Mouse (Mus musculus): ENCODE data around the gene Fgfr2. TPM values are rescaled to one million over a fixed set of nuclear protein-coding genes. Genes with fewer than 3 reads are reported as not detected.

The Fgfr2 gene
- polyA plus RNA-seq, 1 experiment: 14.7 TPM

- Histone ChIP-seq H3K27ac (ENCODE audit: insufficient read depth, low read depth, low read length) (no peak overlapping the region), H3K4me1 (ENCODE audit: control insufficient read depth, insufficient read depth, insufficient read length, low read length) (no peaks in the 10 kb centered on the region), H3K4me3 (ENCODE audit: low read depth, low read length) (no peak overlapping the region), H3K27me3 (ENCODE audit: control insufficient read depth, insufficient read depth, low read length) (no peaks in the 10 kb centered on the region), H3K36me3 (ENCODE audit: control insufficient read depth, insufficient read depth, low read length) (no peaks in the 10 kb centered on the region)
- WGBS: 69% methylated on average over 10 of the region's 10 CpGs
- TF ChIP-seq POLR2A (IDR thresholded peaks at IDR 0.05; ENCODE audit: low read depth, low read length): no peak
- TF ChIP-seq CTCF (IDR thresholded peaks at IDR 0.05; ENCODE audit: extremely low read depth, insufficient read length, insufficient replicate concordance, low read depth, low read length): no peak
These were observed 1216.5 kb downstream of the Fgfr2 start for GRCm38 (mm10) chr7:131906499-131907190.

GRCm38 (mm10) chr7:131899356-131899755, 1223.8 kb downstream of the Fgfr2 start:
- Histone ChIP-seq H3K4me1 (ENCODE audit: control insufficient read depth, insufficient read depth, insufficient read length, low read length) (no peaks in the 10 kb centered on the region), H3K27me3 (ENCODE audit: control insufficient read depth, insufficient read depth, low read length) (no peaks in the 10 kb centered on the region), H3K27ac (ENCODE audit: insufficient read depth, low read depth, low read length) (no peak overlapping the region), H3K36me3 (ENCODE audit: control insufficient read depth, insufficient read depth, low read length) (no peaks in the 10 kb centered on the region), H3K4me3 (ENCODE audit: low read depth, low read length) (no peak overlapping the region)
- peak; percentile 31; the same call in 1 of the 2 replicates for TF ChIP-seq CTCF (IDR thresholded peaks at IDR 0.05; ENCODE audit: extremely low read depth, insufficient read length, insufficient replicate concordance, low read depth, low read length)
- no peak for TF ChIP-seq POLR2A (IDR thresholded peaks at IDR 0.05; ENCODE audit: low read depth, low read length)
- 2% methylated on average over 2 of the region's 2 CpGs for WGBS

GRCm38 (mm10) chr7:131897282-131897681, 1225.9 kb downstream of the Fgfr2 start:
- Histone ChIP-seq H3K4me3 (ENCODE audit: low read depth, low read length) (no peak overlapping the region), H3K4me1 (ENCODE audit: control insufficient read depth, insufficient read depth, insufficient read length, low read length) (no peaks in the 10 kb centered on the region), H3K36me3 (ENCODE audit: control insufficient read depth, insufficient read depth, low read length) (no peaks in the 10 kb centered on the region), H3K27ac (ENCODE audit: insufficient read depth, low read depth, low read length) (no peak overlapping the region), H3K27me3 (ENCODE audit: control insufficient read depth, insufficient read depth, low read length) (no peaks in the 10 kb centered on the region)
- TF ChIP-seq POLR2A (IDR thresholded peaks at IDR 0.05; ENCODE audit: low read depth, low read length) (no peak), CTCF (IDR thresholded peaks at IDR 0.05; ENCODE audit: extremely low read depth, insufficient read length, insufficient replicate concordance, low read depth, low read length) (peak; percentile 14; the same call in 1 of the 2 replicates)
- WGBS: 11% methylated on average over 4 of the region's 4 CpGs

GRCm38 (mm10) chr7:131882824-131883223, 1240.3 kb downstream of the Fgfr2 start:
- 58% methylated on average over 6 of the region's 6 CpGs for WGBS
- Histone ChIP-seq H3K27ac (ENCODE audit: insufficient read depth, low read depth, low read length) (no peak overlapping the region), H3K4me3 (ENCODE audit: low read depth, low read length) (no peak overlapping the region), H3K36me3 (ENCODE audit: control insufficient read depth, insufficient read depth, low read length) (no peaks in the 10 kb centered on the region), H3K4me1 (ENCODE audit: control insufficient read depth, insufficient read depth, insufficient read length, low read length) (no peaks in the 10 kb centered on the region), H3K27me3 (ENCODE audit: control insufficient read depth, insufficient read depth, low read length) (no peaks in the 10 kb centered on the region)
- TF ChIP-seq CTCF (IDR thresholded peaks at IDR 0.05; ENCODE audit: extremely low read depth, insufficient read length, insufficient replicate concordance, low read depth, low read length) (no peak), POLR2A (IDR thresholded peaks at IDR 0.05; ENCODE audit: low read depth, low read length) (no peak)

GRCm38 (mm10) chr7:131881876-131882615, 1241.1 kb downstream of the Fgfr2 start:
- Histone ChIP-seq H3K27me3 (ENCODE audit: control insufficient read depth, insufficient read depth, low read length) (no peaks in the 10 kb centered on the region), H3K36me3 (ENCODE audit: control insufficient read depth, insufficient read depth, low read length) (no peaks in the 10 kb centered on the region), H3K27ac (ENCODE audit: insufficient read depth, low read depth, low read length) (no peak overlapping the region), H3K4me1 (ENCODE audit: control insufficient read depth, insufficient read depth, insufficient read length, low read length) (no peaks in the 10 kb centered on the region), H3K4me3 (ENCODE audit: low read depth, low read length) (no peak overlapping the region)
- WGBS: 63% methylated on average over 5 of the region's 5 CpGs
- TF ChIP-seq POLR2A (IDR thresholded peaks at IDR 0.05; ENCODE audit: low read depth, low read length) (no peak), CTCF (IDR thresholded peaks at IDR 0.05; ENCODE audit: extremely low read depth, insufficient read length, insufficient replicate concordance, low read depth, low read length) (peak; percentile 88; the same call in 1 of the 2 replicates)

GRCm38 (mm10) chr7:131880150-131880549, 1243.0 kb downstream of the Fgfr2 start:
- no peaks in the 10 kb centered on the region for H3K4me1 ChIP-seq (ENCODE audit: control insufficient read depth, insufficient read depth, insufficient read length, low read length)
- 38% methylated on average over 5 of the region's 5 CpGs for WGBS
- H3K4me3 ChIP-seq (ENCODE audit: low read depth, low read length): no peak overlapping the region
- TF ChIP-seq POLR2A (IDR thresholded peaks at IDR 0.05; ENCODE audit: low read depth, low read length) (no peak), CTCF (IDR thresholded peaks at IDR 0.05; ENCODE audit: extremely low read depth, insufficient read length, insufficient replicate concordance, low read depth, low read length) (no peak)
- H3K27me3 ChIP-seq (ENCODE audit: control insufficient read depth, insufficient read depth, low read length): no peaks in the 10 kb centered on the region
- no peaks in the 10 kb centered on the region for H3K36me3 ChIP-seq (ENCODE audit: control insufficient read depth, insufficient read depth, low read length)
- H3K27ac ChIP-seq (ENCODE audit: insufficient read depth, low read depth, low read length): no peak overlapping the region

- Histone ChIP-seq H3K4me1 (ENCODE audit: control insufficient read depth, insufficient read depth, insufficient read length, low read length) (no peaks in the 10 kb centered on the region), H3K4me3 (ENCODE audit: low read depth, low read length) (no peak overlapping the region), H3K36me3 (ENCODE audit: control insufficient read depth, insufficient read depth, low read length) (no peaks in the 10 kb centered on the region), H3K27me3 (ENCODE audit: control insufficient read depth, insufficient read depth, low read length) (no peaks in the 10 kb centered on the region), H3K27ac (ENCODE audit: insufficient read depth, low read depth, low read length) (no peak overlapping the region)
- 61% methylated on average over 8 of the region's 8 CpGs for WGBS
- TF ChIP-seq CTCF (IDR thresholded peaks at IDR 0.05; ENCODE audit: extremely low read depth, insufficient read length, insufficient replicate concordance, low read depth, low read length) (no peak), POLR2A (IDR thresholded peaks at IDR 0.05; ENCODE audit: low read depth, low read length) (no peak)
These were observed 1244.3 kb downstream of the Fgfr2 start for GRCm38 (mm10) chr7:131878846-131879245.

Data from small intestine, adult 2 months (tissue).